Mouse (Mus musculus) adipocyte (in vitro differentiated cells): ENCODE measurements around the gene Vmn1r104.
"Not testable (repeated sequence)": the region's sequence is repeated elsewhere in the genome, so short reads cannot be mapped to it uniquely, and the experiment has no call there.

Experiments
- DNase-seq: peaks from one replicate; pipeline ENCODE4 v3.0.0-alpha.2; 2016; ENCODE audit warnings: low spot score

Gene Vmn1r104

GRCm38 (mm10) chr7:20533537-20533936, at the start of gene Vmn1r104:
TSS of gene Vmn1r104 (plus strand) at chr7:20533837.
- DNase-seq, result not testable (repeated sequence)

GRCm38 (mm10) chr7:20510434-20510833, 23.2 kb upstream of the Vmn1r104 start, which contains the start of gene Vmn1r103:
TSS of gene Vmn1r103 (minus strand) at chr7:20510534.
- DNase-seq, result not testable (repeated sequence)

DNA sequence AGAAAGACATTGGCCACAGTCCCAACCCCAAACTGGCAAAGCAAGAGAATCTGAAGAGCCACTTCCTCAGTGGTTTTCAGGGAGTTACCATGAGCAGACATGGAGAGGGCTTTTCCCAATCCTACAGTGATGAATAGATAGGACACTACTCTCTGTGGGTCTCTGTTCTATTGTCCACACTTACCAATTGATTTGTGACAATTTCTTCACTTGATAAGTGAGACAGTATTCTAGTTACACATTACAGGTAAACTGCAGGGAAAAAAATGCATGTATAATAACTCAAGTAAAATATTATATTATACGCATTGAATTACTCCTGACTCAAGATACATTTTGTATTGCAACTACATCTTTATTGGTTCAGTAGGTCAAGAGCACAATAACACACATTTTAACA, 12.0 kb downstream of the Vmn1r104 start, which contains the start of gene Gm5726:
Gm5726 (minus strand) TSS at position 101 of the 400 bp plus-strand sequence.
- DNase-seq, result not testable (repeated sequence)

DNA sequence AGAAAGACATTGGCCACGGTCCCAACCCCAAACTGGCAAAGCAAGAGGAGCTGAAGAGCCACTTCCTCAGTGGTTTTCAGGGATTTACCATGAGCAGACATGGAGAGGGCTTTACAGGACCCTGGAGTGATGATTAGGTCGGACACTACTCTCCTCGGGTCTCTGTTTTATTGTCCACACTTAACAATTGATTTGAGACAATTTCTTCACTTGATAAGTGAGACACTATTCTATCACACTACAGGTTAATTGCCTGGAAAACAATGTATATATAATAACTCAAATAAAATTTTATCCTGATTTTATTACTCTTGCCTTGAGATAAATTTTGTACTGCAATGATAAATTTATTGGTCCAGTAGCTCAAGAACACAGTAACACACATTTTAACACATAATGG, 42.5 kb downstream of the Vmn1r104 start, which contains the start of gene Gm4141:
Gm4141 (minus strand) TSS at position 101 of the 400 bp plus-strand sequence.
- not testable (repeated sequence) for DNase-seq
